Mouse (Mus musculus) midbrain, embryonic 12.5 days (tissue): ENCODE results near the gene Nrgn. TPM values are rescaled to one million over a fixed set of nuclear protein-coding genes. Genes with fewer than 3 reads are reported as not detected.

Experiments
- ATAC-seq: fragments of 200-750 bp; cut with Nextera tagmentation; 2 replicates; pipeline ENCODE4 v1.8.0; 2017; ENCODE audit warnings: low read depth, moderate TSS enrichment, moderate library complexity; ENCODE audit not compliant: low FRiP score
- H3K27ac ChIP-seq: fragments of 300-500 bp; sonication (generic); replicated peaks from 2 replicates; pipeline ENCODE4 v1.5.1; 2016; ENCODE audit warnings: mild to moderate bottlenecking
- H3K27me3 ChIP-seq: fragments of 300-500 bp; sonication (generic); 2 replicates; pipeline ENCODE4 v1.6.1; 2016; ENCODE audit warnings: mild to moderate bottlenecking
- H3K36me3 ChIP-seq: fragments of 300-500 bp; sonication (generic); 2 replicates; pipeline ENCODE4 v1.6.1; 2016
- H3K4me1 ChIP-seq: fragments of 300-500 bp; sonication (generic); 2 replicates; pipeline ENCODE4 v1.6.1; 2016
- H3K4me2 ChIP-seq: fragments of 300-500 bp; sonication (generic); replicated peaks from 2 replicates; pipeline ENCODE4 v1.6.1; 2016; ENCODE audit warnings: mild to moderate bottlenecking, moderate library complexity
- H3K4me3 ChIP-seq: fragments of 300-500 bp; sonication (generic); 2 replicates; pipeline ENCODE4 v1.5.1; 2016; ENCODE audit warnings: mild to moderate bottlenecking
- H3K9ac ChIP-seq: fragments of 300-500 bp; sonication (generic); replicated peaks from 2 replicates; pipeline ENCODE4 v1.6.1; 2016; ENCODE audit warnings: mild to moderate bottlenecking, moderate library complexity
- H3K9me3 ChIP-seq: fragments of 300-500 bp; sonication (generic); 2 replicates; pipeline ENCODE4 v1.6.1; 2016; ENCODE audit warnings: mild to moderate bottlenecking
- WGBS: fragments of 180-500 bp; shearing (Covaris S2); methylation state at CpG from one replicate; pipeline ENCODE4 v1.1.7; 2016; 5-methylcytosine and 5-hydroxymethylcytosine counted together
- polyA plus RNA-seq: library from polyadenylated mRNA; unstranded; fragments of >200 nt; fragmentation: Nextera tagmentation; extraction: Ambion mirVana; gene quantifications from 2 replicates; pipeline ENCODE4 v1.2.1, GENCODE M21; 2016

Gene Nrgn
- polyA plus RNA-seq, 1 experiment from 2014 or later: 3.4 TPM

DNA sequence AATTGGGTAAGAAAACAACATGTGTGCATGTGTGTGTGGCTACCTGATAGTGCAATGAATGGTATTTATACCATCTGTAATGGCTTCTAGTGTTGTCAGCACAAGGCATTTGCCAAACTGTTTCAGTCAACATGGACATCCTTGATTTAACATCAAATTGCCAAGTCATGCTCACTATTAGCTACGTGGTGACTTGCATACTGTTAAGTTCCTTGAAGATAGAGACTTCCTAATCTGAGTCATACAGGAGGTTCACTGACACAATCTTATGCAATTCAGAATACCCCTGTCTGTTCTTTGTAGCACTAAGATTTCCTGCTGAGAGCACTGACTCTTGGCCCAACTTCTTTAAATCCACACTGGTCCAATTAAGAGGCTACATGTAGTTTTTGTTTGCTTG is 35.2 kb downstream of the Nrgn start:
- Histone ChIP-seq H3K4me3 (no peak overlapping the region), H3K9me3 (no peaks in the 10 kb centered on the region), H3K4me1 (no peaks in the 10 kb centered on the region), H3K27me3 (no peaks in the 10 kb centered on the region), H3K4me2 (no peak overlapping the region), H3K27ac (no peak overlapping the region), H3K9ac (no peak overlapping the region), H3K36me3 (peaks cover 27% of the 10 kb centered on the region)
- WGBS: 72% methylated on average over 1 of the region's 1 CpGs
- no peak for ATAC-seq

DNA sequence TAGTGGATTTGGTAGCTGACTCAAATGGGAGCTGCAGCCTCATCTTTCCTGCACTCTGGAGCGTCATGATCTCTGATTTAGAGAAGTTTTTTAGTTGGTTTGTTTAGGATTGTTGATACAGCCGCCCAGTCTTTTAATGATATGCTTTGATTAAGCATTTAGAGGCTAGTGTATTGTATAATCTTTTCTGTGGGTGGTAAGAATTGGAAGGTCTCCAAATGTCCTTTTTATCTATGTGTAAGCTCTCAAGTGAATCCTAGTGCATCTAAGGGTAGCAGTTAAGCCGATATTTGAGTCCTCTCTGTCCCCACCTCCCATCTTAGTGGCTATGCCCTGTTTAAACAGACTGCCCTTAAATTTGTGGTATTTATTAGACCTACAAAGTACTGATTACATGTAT is 38.2 kb downstream of the Nrgn start:
- Histone ChIP-seq H3K9me3 (no peaks in the 10 kb centered on the region), H3K4me2 (no peak overlapping the region), H3K27me3 (no peaks in the 10 kb centered on the region), H3K4me3 (no peak overlapping the region), H3K36me3 (peaks cover 8% of the 10 kb centered on the region), H3K4me1 (no peaks in the 10 kb centered on the region), H3K27ac (no peak overlapping the region), H3K9ac (no peak overlapping the region)
- 92% methylated on average over 3 of the region's 3 CpGs for WGBS
- ATAC-seq: no peak

DNA sequence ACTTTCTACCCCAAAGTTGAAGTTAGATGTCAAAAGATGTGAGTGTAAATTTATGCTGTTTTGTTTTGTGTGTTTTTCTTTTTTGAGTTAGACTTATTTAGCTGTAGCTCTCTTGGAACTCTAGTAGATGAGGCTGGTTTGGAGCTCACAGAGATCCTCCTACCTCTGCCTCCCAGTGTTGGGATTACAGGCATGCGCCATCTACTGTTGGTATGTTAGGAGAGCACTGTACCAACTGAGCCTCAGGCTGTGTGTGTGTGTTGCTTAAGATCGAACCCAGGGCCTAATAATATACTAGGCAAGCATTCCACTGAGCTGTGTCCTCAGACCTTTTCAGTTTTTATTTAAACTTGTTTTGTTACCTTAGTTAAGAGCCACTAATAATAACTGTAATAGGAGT is 40.6 kb downstream of the Nrgn start:
- Histone ChIP-seq H3K27ac (no peak overlapping the region), H3K9ac (no peak overlapping the region), H3K4me3 (no peak overlapping the region), H3K27me3 (no peaks in the 10 kb centered on the region), H3K4me1 (no peaks in the 10 kb centered on the region), H3K4me2 (no peak overlapping the region), H3K36me3 (no peaks in the 10 kb centered on the region), H3K9me3 (no peaks in the 10 kb centered on the region)
- ATAC-seq: no peak
- WGBS: 92% methylated on average over 2 of the region's 2 CpGs

DNA sequence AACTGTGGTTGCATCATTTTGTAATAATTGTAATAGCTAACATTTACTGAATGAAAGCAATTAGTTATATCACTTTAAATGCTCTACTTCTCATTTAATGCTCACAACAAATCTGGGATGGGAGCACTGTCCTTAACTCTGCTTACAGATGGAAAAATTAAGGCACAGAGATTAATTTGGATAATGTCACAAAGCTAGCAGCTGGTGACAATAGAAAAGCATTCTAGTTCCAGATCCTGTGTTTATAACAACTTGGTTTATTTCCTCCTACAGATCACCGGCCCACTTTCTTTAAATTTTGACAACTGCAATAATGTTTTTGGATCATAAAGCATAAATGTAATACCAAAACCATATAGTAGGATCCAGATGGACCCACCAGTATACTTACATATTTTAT is 46.7 kb downstream of the Nrgn start:
- no peak overlapping the region for H3K4me3 ChIP-seq
- H3K4me2 ChIP-seq: no peak overlapping the region
- H3K36me3 ChIP-seq: no peaks in the 10 kb centered on the region
- H3K27ac ChIP-seq: no peak overlapping the region
- no peak overlapping the region for H3K9ac ChIP-seq
- no peaks in the 10 kb centered on the region for H3K27me3 ChIP-seq
- no peaks in the 10 kb centered on the region for H3K4me1 ChIP-seq
- H3K9me3 ChIP-seq: no peaks in the 10 kb centered on the region
- no peak for ATAC-seq
- 97% methylated on average over 1 of the region's 1 CpGs for WGBS

DNA sequence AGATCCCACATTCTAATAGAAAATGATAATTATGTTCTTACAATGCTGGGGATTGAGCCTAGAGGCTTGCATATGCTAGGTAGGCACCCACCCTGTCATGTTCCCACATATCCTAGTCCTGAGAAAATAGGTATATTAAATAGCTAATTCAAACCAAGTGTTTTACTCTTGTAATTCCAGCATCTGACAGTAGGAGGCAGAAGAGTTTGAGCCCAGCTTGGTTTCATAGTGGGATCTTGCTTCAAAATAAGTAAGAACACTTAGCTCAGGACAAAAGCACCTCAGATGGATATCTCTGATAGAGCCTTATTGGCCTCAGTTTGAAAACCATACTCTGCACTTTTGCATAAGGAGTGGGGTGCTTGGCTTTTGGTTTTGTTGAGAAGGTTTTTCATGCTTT is 48.4 kb downstream of the Nrgn start:
- H3K27ac ChIP-seq: no peak overlapping the region
- no peak for ATAC-seq
- H3K4me1 ChIP-seq: no peaks in the 10 kb centered on the region
- no peaks in the 10 kb centered on the region for H3K36me3 ChIP-seq
- no peaks in the 10 kb centered on the region for H3K9me3 ChIP-seq
- H3K9ac ChIP-seq: no peak overlapping the region
- no peaks in the 10 kb centered on the region for H3K27me3 ChIP-seq
- H3K4me3 ChIP-seq: no peak overlapping the region
- no peak overlapping the region for H3K4me2 ChIP-seq

DNA sequence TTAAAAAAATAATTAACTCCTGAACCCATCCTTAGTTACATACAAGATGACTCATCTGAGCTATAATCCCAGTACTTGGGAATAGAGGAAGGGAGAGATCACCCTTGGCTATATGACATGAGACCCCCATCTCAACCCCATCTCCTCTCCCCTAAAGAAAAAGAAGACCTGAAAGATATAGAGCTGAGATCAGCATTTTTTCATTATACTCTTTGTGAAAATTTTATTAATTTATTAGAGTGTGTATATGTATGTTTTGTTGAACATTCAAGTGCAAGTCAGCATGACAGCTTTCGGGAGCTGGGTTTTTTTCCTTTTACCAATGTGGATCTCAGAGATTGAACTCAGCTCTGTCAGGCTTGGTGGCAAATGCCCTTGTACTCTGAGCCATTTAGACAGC is 51.5 kb downstream of the Nrgn start:
- no peak overlapping the region for H3K4me2 ChIP-seq
- no peaks in the 10 kb centered on the region for H3K9me3 ChIP-seq
- ATAC-seq: no peak
- 96% methylated on average over 1 of the region's 1 CpGs for WGBS
- no peak overlapping the region for H3K9ac ChIP-seq
- no peak overlapping the region for H3K27ac ChIP-seq
- no peak overlapping the region for H3K4me3 ChIP-seq
- no peaks in the 10 kb centered on the region for H3K27me3 ChIP-seq
- H3K36me3 ChIP-seq: no peaks in the 10 kb centered on the region
- no peaks in the 10 kb centered on the region for H3K4me1 ChIP-seq

DNA sequence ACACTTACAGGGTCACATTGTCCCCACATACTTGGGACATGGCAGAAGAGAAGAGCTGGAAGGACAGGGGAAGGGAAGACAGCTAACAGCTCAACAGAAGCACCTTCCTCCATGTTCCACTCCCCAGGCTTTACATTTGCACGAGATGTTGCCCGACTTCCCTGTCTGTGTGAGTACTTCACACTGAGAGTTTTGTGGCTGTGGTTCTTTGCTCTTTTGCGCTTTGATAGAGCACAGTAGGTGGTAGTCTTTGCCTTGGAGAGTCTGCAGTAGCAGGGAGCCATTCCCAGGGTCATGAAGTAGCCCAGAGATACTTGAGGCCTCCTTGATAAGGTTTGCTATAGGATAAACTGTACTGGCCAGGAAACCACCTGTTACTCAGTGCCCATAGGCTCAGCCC is 52.5 kb downstream of the Nrgn start:
- WGBS: 64% methylated on average over 3 of the region's 3 CpGs
- no peaks in the 10 kb centered on the region for H3K4me1 ChIP-seq
- H3K4me3 ChIP-seq: no peak overlapping the region
- no peak overlapping the region for H3K27ac ChIP-seq
- H3K4me2 ChIP-seq: no peak overlapping the region
- H3K9me3 ChIP-seq: no peaks in the 10 kb centered on the region
- no peaks in the 10 kb centered on the region for H3K36me3 ChIP-seq
- no peak overlapping the region for H3K9ac ChIP-seq
- H3K27me3 ChIP-seq: no peaks in the 10 kb centered on the region
- no peak for ATAC-seq

DNA sequence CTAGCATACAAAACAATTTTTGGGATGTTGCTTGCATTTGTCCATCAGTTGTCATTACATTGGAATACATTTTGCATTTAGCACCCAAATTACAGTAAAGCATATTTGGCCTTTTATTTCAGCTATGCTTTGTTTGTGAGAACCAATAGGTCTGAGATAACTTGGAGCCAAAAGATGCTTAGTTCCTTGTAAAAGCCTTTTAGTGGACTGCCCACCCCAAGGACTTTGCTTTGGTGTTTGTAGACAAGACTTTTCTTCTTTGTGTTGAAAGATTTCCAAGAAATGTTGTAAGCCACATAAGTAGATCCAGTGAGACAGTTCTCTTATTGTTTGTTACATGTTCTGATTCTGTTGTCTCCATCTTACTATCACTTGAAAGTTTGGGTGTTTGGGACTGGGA is 56.4 kb downstream of the Nrgn start:
- no peak overlapping the region for H3K27ac ChIP-seq
- H3K9ac ChIP-seq: no peak overlapping the region

DNA sequence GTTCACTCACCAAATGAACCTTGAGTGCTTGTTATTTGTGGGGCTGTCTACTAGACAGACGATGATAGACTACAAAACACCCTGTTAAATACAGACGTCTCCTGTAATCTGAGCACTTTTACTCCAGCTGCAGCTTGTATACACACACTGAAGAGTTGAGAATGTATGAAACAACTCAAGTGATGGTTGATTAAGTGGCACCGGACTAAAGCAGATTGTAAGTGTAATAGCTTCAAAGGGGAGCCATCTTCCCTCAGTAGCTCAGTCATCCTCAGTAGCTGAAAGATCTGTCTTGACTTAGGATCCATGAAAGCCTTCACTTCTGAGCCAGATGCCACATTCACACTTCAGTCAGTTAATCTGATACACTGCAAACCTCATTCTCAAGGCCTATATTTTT is 56.9 kb downstream of the Nrgn start:
- H3K4me1 ChIP-seq: peaks cover 6% of the 10 kb centered on the region
- WGBS: 84% methylated on average over 3 of the region's 3 CpGs
- H3K9ac ChIP-seq: no peak overlapping the region
- no peaks in the 10 kb centered on the region for H3K36me3 ChIP-seq
- no peaks in the 10 kb centered on the region for H3K27me3 ChIP-seq
- no peak overlapping the region for H3K4me3 ChIP-seq
- no peak for ATAC-seq
- no peak overlapping the region for H3K27ac ChIP-seq
- no peaks in the 10 kb centered on the region for H3K9me3 ChIP-seq
- no peak overlapping the region for H3K4me2 ChIP-seq

More for the DNA sequence above, 56.4 kb downstream of the Nrgn start:
- H3K4me2 ChIP-seq: no peak overlapping the region
- H3K9me3 ChIP-seq: no peaks in the 10 kb centered on the region
- H3K27me3 ChIP-seq: no peaks in the 10 kb centered on the region
- no peaks in the 10 kb centered on the region for H3K36me3 ChIP-seq
- ATAC-seq: no peak
- H3K4me1 ChIP-seq: peaks cover 2% of the 10 kb centered on the region; the same call in 1 of the 2 replicates
- H3K4me3 ChIP-seq: no peak overlapping the region

Other genes with a start within 250 kb of the Nrgn start
- gene Ccdc15, start 204.5 kb downstream of the Nrgn start, polyA plus RNA-seq: 11.3 and 13.5 TPM in 2 replicates
- 0.26 TPM in 2 replicates for gene Hepacam, start 185.6 kb downstream of the Nrgn start, polyA plus RNA-seq
- gene Robo4, start 151.0 kb downstream of the Nrgn start, polyA plus RNA-seq: 6.1 and 6.2 TPM in 2 replicates
- 52.2 and 65.0 TPM in 2 replicates for gene Robo3, start 119.7 kb downstream of the Nrgn start, polyA plus RNA-seq
- 45.7 and 53.3 TPM in 2 replicates for gene Msantd2, start 63.6 kb downstream of the Nrgn start, polyA plus RNA-seq
- gene Esam, start 24.8 kb downstream of the Nrgn start, polyA plus RNA-seq: 29.3 and 30.2 TPM in 2 replicates
- gene Vsig2, start 13.6 kb downstream of the Nrgn start, polyA plus RNA-seq: 0.56 TPM in 1 of 2 replicates, not detected in the other
- gene Siae, start 2.8 kb upstream of the Nrgn start, polyA plus RNA-seq: 6.8 and 7.7 TPM in 2 replicates
- gene Spa17, start 60.8 kb upstream of the Nrgn start, polyA plus RNA-seq: 13.2 and 15.9 TPM in 2 replicates
- gene Tbrg1, start 104.4 kb upstream of the Nrgn start, polyA plus RNA-seq: 106 and 123 TPM in 2 replicates
- 0.24 and 0.71 TPM in 2 replicates for gene Panx3, start 116.3 kb upstream of the Nrgn start, polyA plus RNA-seq
- not detected in 2 replicates for gene Olfr160, start 163.3 kb upstream of the Nrgn start, polyA plus RNA-seq
- not detected in 2 replicates for gene Olfr874, start 192.2 kb upstream of the Nrgn start, polyA plus RNA-seq
- not detected in 2 replicates for gene Olfr875, start 219.0 kb upstream of the Nrgn start, polyA plus RNA-seq